Mouse (Mus musculus): Measurements from ENCODE around the gene Luc7l.

DNA sequence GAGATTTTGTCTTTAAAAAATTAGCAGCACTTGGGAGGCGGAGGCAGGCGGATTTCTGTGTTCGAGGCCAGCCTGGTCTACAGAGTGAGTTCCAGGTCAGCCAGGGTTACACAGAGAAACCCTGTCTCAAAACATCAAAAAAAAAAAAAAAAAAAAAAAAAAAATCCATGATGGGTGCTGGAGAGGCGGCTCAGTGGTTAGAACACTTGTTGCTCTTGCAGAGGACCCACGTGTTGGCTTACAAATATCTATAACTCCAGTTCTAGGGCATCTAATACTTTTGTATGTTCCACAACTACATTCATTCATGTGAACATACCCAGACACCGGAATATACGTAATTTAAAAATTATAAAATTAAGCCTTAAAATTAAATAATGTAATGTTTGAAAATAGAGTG is 2.6 kb downstream of the Luc7l start:
- TF ChIP-seq CTCF (IDR thresholded peaks at IDR 0.05; ENCODE audit: low read depth, low read length) (no peak), POLR2A (IDR thresholded peaks at IDR 0.05; ENCODE audit: extremely low read depth, insufficient read depth, low read length) (no peak)
